Mouse (Mus musculus) subcutaneous adipose tissue, adult 2 months (tissue): ENCODE data around the gene Gm37596. TPM values are rescaled to one million over a fixed set of nuclear protein-coding genes. Genes with fewer than 3 reads are reported as not detected.

ENCODE experiments used
- polyA plus RNA-seq: library from polyadenylated mRNA; depleted of rRNA; stranded (reverse); fragments of >200 nt; gene quantifications from 2 replicates; pipeline ENCODE4 v1.2.3, GENCODE M21; 2012; ENCODE audit warnings: low replicate concordance; rRNA removed

Gene Gm37596
- not detected in 2 replicates for polyA plus RNA-seq

DNA sequence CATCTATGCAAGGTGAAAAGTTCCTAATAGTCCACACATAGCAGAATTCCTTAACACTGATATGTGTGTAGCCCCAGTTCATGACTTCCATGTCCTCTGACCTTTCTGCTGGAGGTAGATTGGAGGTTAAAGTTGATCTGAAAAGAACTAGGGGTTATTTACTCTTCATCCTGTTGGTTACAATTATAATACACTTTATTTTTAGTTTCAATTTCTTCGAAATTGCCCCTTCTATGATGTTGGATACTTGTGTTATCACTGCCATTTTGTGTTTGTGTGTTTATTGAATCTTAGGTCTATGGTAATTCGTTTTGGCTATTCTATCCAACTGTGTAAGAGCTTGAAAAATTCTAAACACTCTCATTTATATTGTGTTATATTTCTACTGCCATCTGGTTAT, at the start of gene Gm37596:
Gm37596 (minus strand) TSS at position 101 of the 400 bp plus-strand sequence.

GRCm38 (mm10) chr3:93676210-93676609, 16.7 kb downstream of the Gm37596 start, which contains the start of gene Tdpoz1:
Gene Tdpoz1, minus strand, starts transcription at chr3:93676310.

DNA sequence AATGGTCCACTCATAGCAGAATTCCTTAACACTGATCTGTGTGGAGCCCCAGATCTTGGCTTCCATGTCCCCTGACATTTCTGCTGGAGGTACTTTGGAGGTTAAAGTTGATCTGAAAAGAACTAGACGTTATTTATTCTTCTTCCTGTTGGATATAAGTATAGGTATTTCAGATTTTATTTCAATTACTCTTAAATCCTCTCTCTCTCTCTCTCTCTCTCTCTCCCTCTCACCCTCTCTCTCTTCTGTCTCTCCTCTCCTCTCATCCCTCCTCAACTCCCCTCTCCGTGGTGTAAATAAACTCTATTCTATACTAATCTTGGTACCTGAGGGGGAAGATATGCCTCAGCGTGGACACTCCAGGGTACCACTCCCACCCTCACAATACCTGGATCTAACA, 40.3 kb downstream of the Gm37596 start, which contains the start of gene Tdpoz2:
Tdpoz2 (minus strand) TSS at position 101 of the 400 bp plus-strand sequence.

Other genes starting within 250 kb of the Gm37596 start
- not detected in 2 replicates for gene Tchhl1, start 224.3 kb downstream of the Gm37596 start, polyA plus RNA-seq
- 525 and 1,402 TPM in 2 replicates for gene S100a11, start 172.6 kb downstream of the Gm37596 start, polyA plus RNA-seq
- 197 and 244 TPM in 2 replicates for gene S100a10, start 138.0 kb downstream of the Gm37596 start, polyA plus RNA-seq
- not detected in 2 replicates for gene Tdpoz2, start 40.4 kb downstream of the Gm37596 start, polyA plus RNA-seq
- not detected in 2 replicates for gene Tdpoz1, start 16.8 kb downstream of the Gm37596 start, polyA plus RNA-seq
- gene Gm5773, start 79.9 kb upstream of the Gm37596 start, polyA plus RNA-seq = not detected in 2 replicates
- gene Tdpoz4, start 103.3 kb upstream of the Gm37596 start, polyA plus RNA-seq = not detected in 2 replicates
- not detected in 2 replicates for gene Tdpoz3, start 132.9 kb upstream of the Gm37596 start, polyA plus RNA-seq